Mouse (Mus musculus): ENCODE measurements around the gene Sstr2. TPM values are rescaled to one million over a fixed set of nuclear protein-coding genes. Genes with fewer than 3 reads are reported as not detected.

The Sstr2 gene
- polyA plus RNA-seq, 1 experiment from 2014 or later = 14.2 TPM

- Histone ChIP-seq H3K4me1 (ENCODE audit: control insufficient read depth, insufficient read depth, low read length) (peaks cover 12% of the 10 kb centered on the region), H3K36me3 (ENCODE audit: control insufficient read depth, insufficient read depth, low read length) (no peaks in the 10 kb centered on the region), H3K27me3 (ENCODE audit: control insufficient read depth, insufficient read depth, low read length) (0 out of 2 replicates have a peak, but pooled peaks cover 3% of the 10 kb centered on the region), H3K27ac (ENCODE audit: low read depth, low read length) (no peak overlapping the region), H3K4me3 (ENCODE audit: low read depth, low read length) (no peak overlapping the region), H3K4me2 (ENCODE audit: low read depth, low read length) (no peak overlapping the region), H3K9me3 (ENCODE audit: control insufficient read depth, low read length) (no peaks in the 10 kb centered on the region), H3K9ac (replicated peaks; ENCODE audit: low read depth, low read length) (no peak overlapping the region)
- ATAC-seq (ENCODE audit: low read depth) = no peak
- 43% methylated on average over 14 of the region's 14 CpGs for WGBS
These were observed 1.8 kb upstream of the Sstr2 start for GRCm38 (mm10) chr11:113617132-113617911.

GRCm38 (mm10) chr11:113618303-113618671 is 855 bp upstream of the Sstr2 start:
- H3K4me2 ChIP-seq (ENCODE audit: low read depth, low read length) = peak overlapping the region; percentile 97
- peaks cover 12% of the 10 kb centered on the region for H3K4me1 ChIP-seq (ENCODE audit: control insufficient read depth, insufficient read depth, low read length)
- no peaks in the 10 kb centered on the region for H3K9me3 ChIP-seq (ENCODE audit: control insufficient read depth, low read length)
- 31% methylated on average over 4 of the region's 4 CpGs for WGBS
- H3K27ac ChIP-seq (ENCODE audit: low read depth, low read length) = no peak overlapping the region
- 0 out of 2 replicates have a peak, but pooled peaks cover 3% of the 10 kb centered on the region for H3K27me3 ChIP-seq (ENCODE audit: control insufficient read depth, insufficient read depth, low read length)
- ATAC-seq (ENCODE audit: low read depth) = no peak
- H3K9ac ChIP-seq (replicated peaks; ENCODE audit: low read depth, low read length) = no peak overlapping the region
- H3K4me3 ChIP-seq (ENCODE audit: low read depth, low read length) = peak overlapping the region; percentile 46; the same call in 1 of the 2 replicates
- H3K36me3 ChIP-seq (ENCODE audit: control insufficient read depth, insufficient read depth, low read length) = no peaks in the 10 kb centered on the region

- peaks cover 12% of the 10 kb centered on the region for H3K4me1 ChIP-seq (ENCODE audit: control insufficient read depth, insufficient read depth, low read length)
- peak; percentile 22 for ATAC-seq (ENCODE audit: low read depth)
- no peak overlapping the region for H3K27ac ChIP-seq (ENCODE audit: low read depth, low read length)
- H3K9ac ChIP-seq (replicated peaks; ENCODE audit: low read depth, low read length) = peak overlapping the region; percentile 59
- no peaks in the 10 kb centered on the region for H3K9me3 ChIP-seq (ENCODE audit: control insufficient read depth, low read length)
- no peaks in the 10 kb centered on the region for H3K36me3 ChIP-seq (ENCODE audit: control insufficient read depth, insufficient read depth, low read length)
- 1% methylated on average over 29 of the region's 31 CpGs for WGBS
- H3K4me2 ChIP-seq (ENCODE audit: low read depth, low read length) = peak overlapping the region; percentile 97
- H3K4me3 ChIP-seq (ENCODE audit: low read depth, low read length) = peak overlapping the region; percentile 46
- 0 out of 2 replicates have a peak, but pooled peaks cover 3% of the 10 kb centered on the region for H3K27me3 ChIP-seq (ENCODE audit: control insufficient read depth, insufficient read depth, low read length)
These were observed 408 bp downstream of the Sstr2 start for GRCm38 (mm10) chr11:113619420-113620080.

- H3K4me3 ChIP-seq (ENCODE audit: low read depth, low read length) = no peak overlapping the region
- 45% methylated on average over 2 of the region's 2 CpGs for WGBS
- H3K4me2 ChIP-seq (ENCODE audit: low read depth, low read length) = peak overlapping the region; percentile 97; the same call in 1 of the 2 replicates
- ATAC-seq (ENCODE audit: low read depth) = no peak
- H3K27ac ChIP-seq (ENCODE audit: low read depth, low read length) = no peak overlapping the region
- H3K9me3 ChIP-seq (ENCODE audit: control insufficient read depth, low read length) = no peaks in the 10 kb centered on the region
- 0 out of 2 replicates have a peak, but pooled peaks cover 3% of the 10 kb centered on the region for H3K27me3 ChIP-seq (ENCODE audit: control insufficient read depth, insufficient read depth, low read length)
- H3K36me3 ChIP-seq (ENCODE audit: control insufficient read depth, insufficient read depth, low read length) = no peaks in the 10 kb centered on the region
- H3K9ac ChIP-seq (replicated peaks; ENCODE audit: low read depth, low read length) = no peak overlapping the region
- H3K4me1 ChIP-seq (ENCODE audit: control insufficient read depth, insufficient read depth, low read length) = peaks cover 12% of the 10 kb centered on the region
These were observed 1.9 kb downstream of the Sstr2 start for GRCm38 (mm10) chr11:113621001-113621400.

- no peak for ATAC-seq (ENCODE audit: low read depth)
- no peak overlapping the region for H3K27ac ChIP-seq (ENCODE audit: low read depth, low read length)
- H3K9ac ChIP-seq (replicated peaks; ENCODE audit: low read depth, low read length) = no peak overlapping the region
- peaks cover 12% of the 10 kb centered on the region for H3K4me1 ChIP-seq (ENCODE audit: control insufficient read depth, insufficient read depth, low read length)
- 82% methylated on average over 4 of the region's 4 CpGs for WGBS
- H3K27me3 ChIP-seq (ENCODE audit: control insufficient read depth, insufficient read depth, low read length) = 0 out of 2 replicates have a peak, but pooled peaks cover 3% of the 10 kb centered on the region
- no peak overlapping the region for H3K4me2 ChIP-seq (ENCODE audit: low read depth, low read length)
- H3K9me3 ChIP-seq (ENCODE audit: control insufficient read depth, low read length) = no peaks in the 10 kb centered on the region
- no peak overlapping the region for H3K4me3 ChIP-seq (ENCODE audit: low read depth, low read length)
- no peaks in the 10 kb centered on the region for H3K36me3 ChIP-seq (ENCODE audit: control insufficient read depth, insufficient read depth, low read length)
These were observed 2.9 kb downstream of the Sstr2 start for GRCm38 (mm10) chr11:113622028-113622427.

- Histone ChIP-seq H3K9ac (replicated peaks; ENCODE audit: low read depth, low read length) (no peak overlapping the region), H3K36me3 (ENCODE audit: control insufficient read depth, insufficient read depth, low read length) (no peaks in the 10 kb centered on the region), H3K27me3 (ENCODE audit: control insufficient read depth, insufficient read depth, low read length) (no peaks in the 10 kb centered on the region), H3K4me3 (ENCODE audit: low read depth, low read length) (no peak overlapping the region), H3K4me1 (ENCODE audit: control insufficient read depth, insufficient read depth, low read length) (0 out of 2 replicates have a peak, but pooled peaks cover 2% of the 10 kb centered on the region), H3K4me2 (ENCODE audit: low read depth, low read length) (no peak overlapping the region), H3K9me3 (ENCODE audit: control insufficient read depth, low read length) (no peaks in the 10 kb centered on the region), H3K27ac (ENCODE audit: low read depth, low read length) (no peak overlapping the region)
- no peak for ATAC-seq (ENCODE audit: low read depth)
- WGBS = 95% methylated on average over 18 of the region's 18 CpGs
These were observed 6.3 kb downstream of the Sstr2 start for GRCm38 (mm10) chr11:113625437-113625836.

GRCm38 (mm10) chr11:113627785-113628184 is 8.6 kb downstream of the Sstr2 start:
- Histone ChIP-seq H3K4me2 (ENCODE audit: low read depth, low read length) (no peak overlapping the region), H3K4me1 (ENCODE audit: control insufficient read depth, insufficient read depth, low read length) (no peaks in the 10 kb centered on the region), H3K9ac (replicated peaks; ENCODE audit: low read depth, low read length) (no peak overlapping the region), H3K27ac (ENCODE audit: low read depth, low read length) (no peak overlapping the region), H3K27me3 (ENCODE audit: control insufficient read depth, insufficient read depth, low read length) (no peaks in the 10 kb centered on the region), H3K4me3 (ENCODE audit: low read depth, low read length) (no peak overlapping the region), H3K9me3 (ENCODE audit: control insufficient read depth, low read length) (no peaks in the 10 kb centered on the region), H3K36me3 (ENCODE audit: control insufficient read depth, insufficient read depth, low read length) (no peaks in the 10 kb centered on the region)
- 56% methylated on average over 4 of the region's 4 CpGs for WGBS
- no peak for ATAC-seq (ENCODE audit: low read depth)

GRCm38 (mm10) chr11:113630642-113631041 is 11.5 kb downstream of the Sstr2 start:
- no peak overlapping the region for H3K9ac ChIP-seq (replicated peaks; ENCODE audit: low read depth, low read length)
- H3K4me2 ChIP-seq (ENCODE audit: low read depth, low read length) = no peak overlapping the region
- no peak overlapping the region for H3K27ac ChIP-seq (ENCODE audit: low read depth, low read length)
- no peaks in the 10 kb centered on the region for H3K36me3 ChIP-seq (ENCODE audit: control insufficient read depth, insufficient read depth, low read length)
- H3K4me1 ChIP-seq (ENCODE audit: control insufficient read depth, insufficient read depth, low read length) = no peaks in the 10 kb centered on the region
- H3K9me3 ChIP-seq (ENCODE audit: control insufficient read depth, low read length) = no peaks in the 10 kb centered on the region
- 60% methylated on average over 7 of the region's 7 CpGs for WGBS
- no peak for ATAC-seq (ENCODE audit: low read depth)
- H3K4me3 ChIP-seq (ENCODE audit: low read depth, low read length) = no peak overlapping the region
- H3K27me3 ChIP-seq (ENCODE audit: control insufficient read depth, insufficient read depth, low read length) = no peaks in the 10 kb centered on the region

GRCm38 (mm10) chr11:113631302-113631701 is 12.2 kb downstream of the Sstr2 start:
- Histone ChIP-seq H3K9me3 (ENCODE audit: control insufficient read depth, low read length) (no peaks in the 10 kb centered on the region), H3K4me1 (ENCODE audit: control insufficient read depth, insufficient read depth, low read length) (no peaks in the 10 kb centered on the region), H3K4me2 (ENCODE audit: low read depth, low read length) (no peak overlapping the region), H3K27me3 (ENCODE audit: control insufficient read depth, insufficient read depth, low read length) (no peaks in the 10 kb centered on the region), H3K9ac (replicated peaks; ENCODE audit: low read depth, low read length) (no peak overlapping the region), H3K36me3 (ENCODE audit: control insufficient read depth, insufficient read depth, low read length) (no peaks in the 10 kb centered on the region), H3K27ac (ENCODE audit: low read depth, low read length) (no peak overlapping the region), H3K4me3 (ENCODE audit: low read depth, low read length) (no peak overlapping the region)
- WGBS = 89% methylated on average over 8 of the region's 8 CpGs
- ATAC-seq (ENCODE audit: low read depth) = no peak
